Mouse (Mus musculus) heart, adult 18-20 months (tissue): ENCODE data around the gene Anpep. TPM values are rescaled to one million over a fixed set of nuclear protein-coding genes. Genes with fewer than 3 reads are reported as not detected.

Experiments
- DNase-seq, 2 experiments: peaks; one replicate each; pipeline ENCODE4 v3.0.0; 2021 to 2022; ENCODE audit warnings: mixed read lengths in 1 of 2
- long read RNA-seq, 2 experiments: library from polyadenylated mRNA; stranded (forward); transcript quantifications; one replicate each; pipeline ENCODE4 v2.0.0; 2021
- total RNA-seq, 2 experiments: library from RNA; stranded (reverse); gene quantifications; 2 replicates each; pipeline ENCODE4 v1.2.3; 2021

Gene Anpep
- 10 to 100 TPM; 10.5 to 13.0 TPM for total RNA-seq
- long read RNA-seq, experiment 1, partial matches to known transcripts, result 1 of 3 reads
- long read RNA-seq, experiment 1, other reads (novel, unspliced or antisense), result 0 of 3 reads
- long read RNA-seq, experiment 2, partial matches to known transcripts, result 1 of 1 reads
- long read RNA-seq, experiment 2, other reads (novel, unspliced or antisense), result 0 of 1 reads

- no peak for DNase-seq
Measured at GRCm38 (mm10) chr7:79860811-79861210, at the start of gene Anpep. Gene Anpep, minus strand, starts transcription at chr7:79861059.

- DNase-seq, result peak; percentile 58 to 77
Measured at GRCm38 (mm10) chr7:79907356-79907755, 46.5 kb upstream of the Anpep start.

GRCm38 (mm10) chr7:79906914-79907313 lies 46.1 kb upstream of the Anpep start:
- peak in 1 of 2 experiments; percentile 20 for DNase-seq

- DNase-seq, result no peak
Measured at GRCm38 (mm10) chr7:79905193-79905592, 44.3 kb upstream of the Anpep start.

- no peak for DNase-seq
Measured at GRCm38 (mm10) chr7:79903160-79903792, 42.4 kb upstream of the Anpep start.

GRCm38 (mm10) chr7:79900753-79901152 lies 39.9 kb upstream of the Anpep start:
- DNase-seq, result no peak

- no peak for DNase-seq
Measured at GRCm38 (mm10) chr7:79895225-79895624, 34.4 kb upstream of the Anpep start.

GRCm38 (mm10) chr7:79894790-79895189 lies 33.9 kb upstream of the Anpep start:
- DNase-seq, result no peak

- peak in 1 of 2 experiments; percentile 25 for DNase-seq
Measured at GRCm38 (mm10) chr7:79892576-79893428, 31.9 kb upstream of the Anpep start.

- DNase-seq, result no peak
Measured at GRCm38 (mm10) chr7:79890436-79891221, 29.8 kb upstream of the Anpep start.

- DNase-seq, result no peak
Measured at GRCm38 (mm10) chr7:79888603-79889002, 27.7 kb upstream of the Anpep start.

- no peak for DNase-seq
Measured at GRCm38 (mm10) chr7:79883613-79884334, 22.9 kb upstream of the Anpep start.

- DNase-seq, result no peak
Measured at GRCm38 (mm10) chr7:79881901-79882300, 21.0 kb upstream of the Anpep start.

- DNase-seq, result peak; percentile 42 to 65
Measured at GRCm38 (mm10) chr7:79880998-79881397, 20.1 kb upstream of the Anpep start.

- DNase-seq, result no peak
Measured at GRCm38 (mm10) chr7:79880033-79880432, 19.2 kb upstream of the Anpep start.

- no peak for DNase-seq
Measured at GRCm38 (mm10) chr7:79878455-79879025, 17.7 kb upstream of the Anpep start.

- no peak for DNase-seq
Measured at GRCm38 (mm10) chr7:79873407-79873806, 12.5 kb upstream of the Anpep start.

GRCm38 (mm10) chr7:79871797-79872345 lies 11.0 kb upstream of the Anpep start:
- no peak for DNase-seq

- DNase-seq, result no peak
Measured at GRCm38 (mm10) chr7:79869072-79869719, 8.3 kb upstream of the Anpep start.

GRCm38 (mm10) chr7:79868475-79868874 lies 7.6 kb upstream of the Anpep start:
- DNase-seq, result no peak
